Mouse (Mus musculus): ENCODE measurements around the gene Kcng1. TPM values are rescaled to one million over a fixed set of nuclear protein-coding genes. Genes with fewer than 3 reads are reported as not detected.

The Kcng1 gene
- 0.05 and 0.08 TPM in 2 replicates for polyA plus RNA-seq (2012; rRNA removed)

DNA sequence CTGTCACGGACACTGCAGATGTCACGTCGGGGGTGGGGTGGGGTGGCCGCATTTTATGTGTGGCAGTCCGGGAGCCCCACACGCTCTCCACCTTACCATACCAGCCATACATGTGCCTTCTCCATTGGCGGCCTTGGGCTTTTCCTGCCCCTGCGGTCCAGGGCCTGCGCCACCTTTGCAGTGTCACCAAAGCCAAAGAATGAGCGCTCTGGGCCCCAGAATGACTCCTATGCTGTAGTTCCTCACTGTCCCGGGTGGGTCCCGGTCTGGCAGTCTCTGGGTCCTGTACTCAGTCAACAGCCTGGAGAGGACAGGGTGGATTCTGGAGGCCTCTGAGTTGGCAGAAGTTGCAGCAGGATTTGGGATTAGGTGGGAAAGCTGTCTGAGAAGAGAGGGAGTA lies at the start of gene Kcng1:
Kcng1 (minus strand) TSS at position 155 of the 400 bp plus-strand sequence.

DNA sequence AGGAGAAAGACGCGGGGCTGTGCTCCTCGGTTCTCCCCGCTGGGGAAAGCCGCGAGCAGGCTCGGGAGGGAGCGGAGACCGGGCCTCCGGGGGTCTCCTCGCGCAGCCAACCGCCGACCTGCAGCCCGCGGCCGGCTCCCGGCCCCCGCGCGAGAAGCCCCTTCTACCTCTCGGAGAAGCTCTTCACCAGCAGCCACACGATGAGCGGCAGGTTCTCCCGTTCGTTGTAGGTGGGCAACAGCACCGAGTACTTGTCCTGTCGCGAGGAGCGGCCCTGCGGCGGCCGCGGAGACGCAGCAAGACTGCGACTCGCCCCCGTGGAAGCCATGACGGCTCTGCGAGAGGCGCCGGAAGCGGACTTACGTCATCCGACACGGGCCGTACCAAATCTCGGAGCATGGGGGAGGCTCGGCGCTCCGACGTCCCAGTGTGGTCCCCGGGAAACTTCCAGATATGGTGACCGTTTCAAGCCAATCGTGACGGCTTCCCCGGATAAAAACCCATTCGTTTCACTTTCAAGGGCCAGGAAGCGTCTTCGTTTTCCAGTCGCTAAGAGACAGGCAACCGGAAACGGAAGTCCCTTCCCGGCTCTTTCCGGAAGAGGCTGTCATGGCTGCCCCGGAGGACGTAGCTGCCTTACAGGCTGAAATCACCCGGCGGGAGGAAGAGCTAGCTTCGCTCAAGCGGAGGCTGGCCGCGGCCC lies 51.4 kb downstream of the Kcng1 start, which contains the start of the genes Gm20716, Dpm1 and Mocs3:
Gm20716 (minus strand) TSS at position 339 of the 703 bp plus-strand sequence.
Dpm1 (minus strand) TSS at position 566 of the 703 bp plus-strand sequence.
Mocs3 (plus strand) TSS at position 597 of the 703 bp plus-strand sequence.

Other genes with a start within 250 kb of the Kcng1 start
- 2.1 and 2.2 TPM in 2 replicates for gene Pard6b, start 200.7 kb downstream of the Kcng1 start, polyA plus RNA-seq (2012; rRNA removed)
- gene Adnp, start 74.6 kb downstream of the Kcng1 start, polyA plus RNA-seq (2012; rRNA removed) = 6.2 and 7.2 TPM in 2 replicates
- 9.5 and 11.4 TPM in 2 replicates for gene Gm20716, start 51.4 kb downstream of the Kcng1 start, polyA plus RNA-seq (2012; rRNA removed)
- 4.7 and 4.9 TPM in 2 replicates for gene Dpm1, start 51.1 kb downstream of the Kcng1 start, polyA plus RNA-seq (2012; rRNA removed)
- 3.3 and 4.1 TPM in 2 replicates for gene Mocs3, start 51.1 kb downstream of the Kcng1 start, polyA plus RNA-seq (2012; rRNA removed)

Measured in liver, embryonic 14 days (tissue).